Mouse (Mus musculus): ENCODE measurements around the gene Ccdc155.

DNA sequence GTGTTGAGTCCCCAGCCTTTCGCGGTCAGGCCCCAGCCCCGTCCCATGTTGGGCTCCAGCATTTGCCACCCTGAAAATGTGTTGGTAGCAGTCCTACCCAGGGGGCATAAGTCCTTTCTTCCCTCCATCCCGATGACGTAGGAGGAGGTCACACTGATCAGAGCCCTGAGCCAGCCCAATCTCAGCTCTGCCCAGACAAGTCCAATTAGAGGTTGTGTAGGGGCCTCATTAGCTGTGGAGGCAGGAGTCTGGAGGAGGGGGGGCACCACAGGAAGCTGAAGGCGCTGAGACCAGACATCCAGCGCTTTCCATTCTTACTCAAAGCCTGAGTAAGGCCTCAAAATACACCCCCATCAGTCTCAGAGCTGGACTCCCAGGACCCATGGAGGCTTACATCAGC, 18.8 kb downstream of the Ccdc155 start:
- TF ChIP-seq CTCF (IDR thresholded peaks at IDR 0.05) (no peak), POLR2A (IDR thresholded peaks at IDR 0.05; ENCODE audit: insufficient read depth, low read depth, low read length) (no peak)

All from heart, adult 2 months (tissue).